21 mouse cellular contexts compared by ENCODE assay signal in genomic region chr14:75363316-75363715, GRCm38 (mm10).
DNase-seq lines count a peak whose midpoint lies in the region; ATAC-seq lines count a peak whose summit lies in the region.
"Had no signal": no experiment of that assay in that cellular context is flagged by ENCODE, and none has a peak within 500 bp of the region (broad histone marks: within the 10 kb centered on the region; RNA-seq: fewer than 3 reads in every experiment).

No protein-coding gene starts in this region.

- no peak for ATAC-seq in kidney, embryonic 16.5 days (ENCODE audit: low FRiP score, low TSS enrichment)
- no peak for ATAC-seq in midbrain, embryonic 11.5 days (ENCODE audit: low FRiP score)
- no peak for ATAC-seq in midbrain, embryonic 16.5 days
- ATAC-seq in midbrain, embryonic 14.5 days (ENCODE audit: low FRiP score, low TSS enrichment): no peak
- ATAC-seq: CD4-positive, CD25-positive, alpha-beta regulatory T cell, adult 4 months; forebrain, embryonic 13.5 days; forebrain, postnatal 0 days; hindbrain, postnatal 0 days had no signal

- H3K4me1 ChIP-seq in kidney, embryonic 16.5 days (ENCODE audit: insufficient read depth, low read length): no peaks in the 10 kb centered on the region
- no peaks in the 10 kb centered on the region for H3K4me1 ChIP-seq in midbrain, embryonic 11.5 days (ENCODE audit: control insufficient read depth, insufficient read depth, low read length)
- H3K4me1 ChIP-seq in midbrain, embryonic 16.5 days (ENCODE audit: control insufficient read depth, insufficient read depth, low read length): no peaks in the 10 kb centered on the region
- no peaks in the 10 kb centered on the region for H3K4me1 ChIP-seq in midbrain, embryonic 14.5 days (ENCODE audit: control insufficient read depth, insufficient read depth, low read length)
- H3K4me1 ChIP-seq: forebrain, embryonic 13.5 days; heart, embryonic 13.5 days had no signal

- no peak overlapping the region for H3K4me3 ChIP-seq in kidney, embryonic 16.5 days (ENCODE audit: low read length)
- H3K4me3 ChIP-seq in midbrain, embryonic 11.5 days (ENCODE audit: low read depth, low read length): no peak overlapping the region
- H3K4me3 ChIP-seq in midbrain, embryonic 16.5 days (ENCODE audit: low read depth, low read length): no peak overlapping the region
- no peak overlapping the region for H3K4me3 ChIP-seq in midbrain, embryonic 14.5 days (replicated peaks; ENCODE audit: low read depth, low read length)
- H3K4me3 ChIP-seq: embryonic facial prominence, embryonic 10.5 days; forebrain, embryonic 13.5 days; heart, embryonic 13.5 days; hindbrain, embryonic 12.5 days had no signal

- H3K9me3 ChIP-seq in kidney, embryonic 16.5 days (ENCODE audit: low read length): no peaks in the 10 kb centered on the region
- H3K9me3 ChIP-seq in midbrain, embryonic 11.5 days (ENCODE audit: control insufficient read depth, low read length): no peaks in the 10 kb centered on the region
- no peaks in the 10 kb centered on the region for H3K9me3 ChIP-seq in midbrain, embryonic 16.5 days (replicated peaks; ENCODE audit: control insufficient read depth, low read length, poor library complexity, severe bottlenecking)
- no peaks in the 10 kb centered on the region for H3K9me3 ChIP-seq in midbrain, embryonic 14.5 days (ENCODE audit: control insufficient read depth, low read length)
- H3K9me3 ChIP-seq: embryonic facial prominence, embryonic 10.5 days; forebrain, embryonic 13.5 days; G1E; heart, embryonic 13.5 days; hindbrain, embryonic 12.5 days had no signal

- WGBS in kidney, embryonic 16.5 days: 51% methylated on average over 6 of the region's 6 CpGs
- 62% methylated on average over 6 of the region's 6 CpGs for WGBS in midbrain, embryonic 11.5 days
- 64% methylated on average over 6 of the region's 6 CpGs for WGBS in midbrain, embryonic 16.5 days
- WGBS in midbrain, embryonic 14.5 days: 63% methylated on average over 6 of the region's 6 CpGs

- no peaks in the 10 kb centered on the region for H3K36me3 ChIP-seq in kidney, embryonic 16.5 days (ENCODE audit: insufficient read depth, low read length)
- no peaks in the 10 kb centered on the region for H3K36me3 ChIP-seq in midbrain, embryonic 11.5 days (ENCODE audit: control insufficient read depth, insufficient read depth, low read length)
- no peaks in the 10 kb centered on the region for H3K36me3 ChIP-seq in midbrain, embryonic 16.5 days (ENCODE audit: control insufficient read depth, insufficient read depth, low read length)
- H3K36me3 ChIP-seq in midbrain, embryonic 14.5 days (ENCODE audit: control insufficient read depth, insufficient read depth, low read length): no peaks in the 10 kb centered on the region
- H3K36me3 ChIP-seq: embryonic facial prominence, embryonic 10.5 days; heart, embryonic 13.5 days; hindbrain, embryonic 12.5 days had no signal

- no peak overlapping the region for H3K9ac ChIP-seq in kidney, embryonic 16.5 days (replicated peaks; ENCODE audit: low read length)
- no peak overlapping the region for H3K9ac ChIP-seq in midbrain, embryonic 11.5 days (ENCODE audit: low read length)
- no peak overlapping the region for H3K9ac ChIP-seq in midbrain, embryonic 16.5 days (ENCODE audit: low read depth, low read length)
- no peak overlapping the region for H3K9ac ChIP-seq in midbrain, embryonic 14.5 days (replicated peaks; ENCODE audit: low read length)
- H3K9ac ChIP-seq: forebrain, embryonic 13.5 days; forebrain, postnatal 0 days; heart, embryonic 13.5 days; hindbrain, embryonic 12.5 days had no signal

- H3K27me3 ChIP-seq in kidney, embryonic 16.5 days (ENCODE audit: insufficient read depth, low read length): no peaks in the 10 kb centered on the region
- H3K27me3 ChIP-seq in midbrain, embryonic 11.5 days (ENCODE audit: control insufficient read depth, insufficient read depth, low read length): no peaks in the 10 kb centered on the region
- H3K27me3 ChIP-seq in midbrain, embryonic 16.5 days (ENCODE audit: control insufficient read depth, insufficient read depth, low read depth, low read length): no peaks in the 10 kb centered on the region; the same call in 1 of the 2 replicates
- no peaks in the 10 kb centered on the region for H3K27me3 ChIP-seq in midbrain, embryonic 14.5 days (ENCODE audit: control insufficient read depth, insufficient read depth, low read length)
- H3K27me3 ChIP-seq: forebrain, embryonic 13.5 days had no signal

- no peak overlapping the region for H3K27ac ChIP-seq in kidney, embryonic 16.5 days (ENCODE audit: low read length)
- H3K27ac ChIP-seq in midbrain, embryonic 11.5 days (ENCODE audit: low read depth, low read length): no peak overlapping the region
- no peak overlapping the region for H3K27ac ChIP-seq in midbrain, embryonic 16.5 days (ENCODE audit: low read length)
- no peak overlapping the region for H3K27ac ChIP-seq in midbrain, embryonic 14.5 days (replicated peaks; ENCODE audit: low read depth, low read length)
- H3K27ac ChIP-seq: embryonic facial prominence, embryonic 10.5 days; forebrain, embryonic 13.5 days; heart, embryonic 13.5 days; hindbrain, embryonic 12.5 days; hindbrain, postnatal 0 days had no signal

- DNase-seq in cerebellum, postnatal 10 days: peak; percentile 33 to 40
- no peak for DNase-seq in cerebellum, postnatal 14 days
- DNase-seq in kidney, postnatal 10 days: peak; percentile 15
- peak; percentile 76 for DNase-seq in midbrain, embryonic 11.5 days (ENCODE audit: low spot score, missing footprints)
- DNase-seq in midbrain, embryonic 14.5 days: no peak
- DNase-seq: adrenal gland, postnatal 10 days; B cell, adult 2 months; cerebellum, adult 11-12 months; cerebellum, adult 9-10 months; forebrain, postnatal 0 days; gastrocnemius, postnatal 14 days; heart, postnatal 36 days had no signal

- H3K4me2 ChIP-seq in kidney, embryonic 16.5 days (replicated peaks; ENCODE audit: low read depth, low read length): no peak overlapping the region
- H3K4me2 ChIP-seq in midbrain, embryonic 11.5 days: no peak overlapping the region
- H3K4me2 ChIP-seq in midbrain, embryonic 16.5 days (ENCODE audit: low read length): no peak overlapping the region
- no peak overlapping the region for H3K4me2 ChIP-seq in midbrain, embryonic 14.5 days (ENCODE audit: low read length)
- H3K4me2 ChIP-seq: forebrain, embryonic 13.5 days; heart, embryonic 13.5 days; hindbrain, embryonic 12.5 days had no signal

Comparison
In these comparisons a context has a peak if more than half of its experiments do, and no peak if none do; other contexts are left out.
1. DNase-seq: peak in cerebellum, postnatal 10 days (2 of 2), kidney, postnatal 10 days (single experiment) and midbrain, embryonic 11.5 days (single experiment); none in cerebellum, postnatal 14 days (0 of 2) and midbrain, embryonic 14.5 days (single experiment).